Mouse (Mus musculus) kidney, adult 2 months (tissue): ENCODE measurements around the gene Fbxo24.

Source experiments
- CTCF ChIP-seq: fragments of 200-500 bp; conservative IDR thresholded peaks from 2 replicates; pipeline ENCODE4 v1.5.1; 2011; ENCODE audit warnings: low read depth, mild to moderate bottlenecking, control low read depth, low read length, moderate library complexity, mixed read lengths; ENCODE audit not compliant: insufficient read depth, insufficient read length
- POLR2A ChIP-seq: fragments of 200-500 bp; IDR thresholded peaks from one replicate; pipeline ENCODE4 v1.6.1; 2011; ENCODE audit warnings: low read depth, low read length, control low read depth

- no peak for TF ChIP-seq POLR2A
- no peak for TF ChIP-seq CTCF
Measured at GRCm38 (mm10) chr5:137607860-137608653, 20.7 kb downstream of the Fbxo24 start.
